Mouse (Mus musculus) fibroblast of lung, adult 2 months (primary cell): Measurements from ENCODE around the gene Gramd1b.
"Not testable (repeated sequence)": the region's sequence is repeated elsewhere in the genome, so short reads cannot be mapped to it uniquely, and the experiment has no call there.

ENCODE experiments used
- DNase-seq: peaks from one replicate; pipeline ENCODE4 v3.0.0-alpha.2; 2011; ENCODE audit warnings: low read depth

The Gramd1b gene

DNA sequence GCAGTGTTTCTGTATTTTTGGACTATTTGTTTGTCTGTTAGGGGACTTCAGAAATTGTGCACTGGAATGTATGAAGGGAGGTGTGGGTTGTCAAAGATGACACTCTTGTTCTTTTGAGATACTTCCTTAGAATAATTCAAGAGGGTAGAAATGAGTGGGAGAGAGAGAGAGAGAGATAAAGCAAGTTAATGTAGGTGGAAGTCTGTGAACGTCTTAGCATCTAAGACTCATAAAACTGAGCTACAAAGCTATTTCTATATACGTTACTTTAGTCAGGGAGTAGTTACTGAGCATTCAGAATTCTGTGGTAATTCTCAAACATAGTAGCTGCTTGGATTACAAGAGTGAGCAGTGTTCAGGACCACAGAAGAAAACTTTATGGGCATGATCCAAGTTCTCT lies 19.2 kb downstream of the Gramd1b start:
- no peak for DNase-seq

DNA sequence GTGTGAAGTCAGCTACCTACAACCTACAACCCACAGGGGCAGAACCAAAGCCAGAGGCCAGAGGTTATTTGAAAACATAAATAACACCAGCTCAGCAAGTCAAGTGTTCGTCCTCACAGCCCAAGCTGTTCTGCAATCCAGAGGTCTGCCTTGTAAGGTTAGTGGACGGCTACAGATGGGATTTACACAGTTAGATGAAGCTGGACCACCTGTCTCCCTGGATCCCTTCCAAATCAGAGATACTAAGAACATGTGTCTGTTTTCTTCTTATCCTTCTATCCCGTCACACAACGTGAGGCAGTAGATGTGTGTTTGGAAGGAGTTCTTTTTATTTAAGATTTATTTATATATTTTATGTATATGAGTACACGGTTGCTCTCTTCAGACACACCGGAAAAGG lies 21.7 kb downstream of the Gramd1b start:
- DNase-seq: no peak

- no peak for DNase-seq
Observed at GRCm38 (mm10) chr9:40506576-40506975, 24.6 kb downstream of the Gramd1b start.

- no peak for DNase-seq
Observed at GRCm38 (mm10) chr9:40505471-40506312, 25.5 kb downstream of the Gramd1b start.

- no peak for DNase-seq
Observed at GRCm38 (mm10) chr9:40504886-40505285, 26.3 kb downstream of the Gramd1b start.

- no peak for DNase-seq
Observed at GRCm38 (mm10) chr9:40500691-40501090, 30.5 kb downstream of the Gramd1b start.

- DNase-seq: not testable (repeated sequence)
Observed at GRCm38 (mm10) chr9:40482351-40483084, 48.7 kb downstream of the Gramd1b start.

DNA sequence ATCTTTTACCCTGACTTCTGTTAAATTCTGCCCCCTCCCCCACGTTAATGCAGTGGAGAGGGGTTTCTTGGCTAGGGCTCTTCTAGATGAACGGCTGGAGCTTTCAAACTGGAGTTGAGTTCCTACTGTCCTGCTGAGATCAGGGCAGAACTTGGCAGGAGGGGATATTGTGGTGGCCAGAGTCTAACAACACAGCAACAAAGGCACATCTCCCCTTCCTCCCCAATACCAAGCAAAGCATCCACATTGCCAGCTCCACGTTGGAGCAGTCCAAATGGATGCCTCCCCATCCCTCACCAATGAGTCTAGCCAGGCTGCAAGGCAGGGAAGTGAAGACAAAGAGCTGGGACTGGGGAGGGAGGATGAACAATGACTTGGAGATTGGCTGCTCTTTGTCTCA lies 49.9 kb downstream of the Gramd1b start:
- no peak for DNase-seq

DNA sequence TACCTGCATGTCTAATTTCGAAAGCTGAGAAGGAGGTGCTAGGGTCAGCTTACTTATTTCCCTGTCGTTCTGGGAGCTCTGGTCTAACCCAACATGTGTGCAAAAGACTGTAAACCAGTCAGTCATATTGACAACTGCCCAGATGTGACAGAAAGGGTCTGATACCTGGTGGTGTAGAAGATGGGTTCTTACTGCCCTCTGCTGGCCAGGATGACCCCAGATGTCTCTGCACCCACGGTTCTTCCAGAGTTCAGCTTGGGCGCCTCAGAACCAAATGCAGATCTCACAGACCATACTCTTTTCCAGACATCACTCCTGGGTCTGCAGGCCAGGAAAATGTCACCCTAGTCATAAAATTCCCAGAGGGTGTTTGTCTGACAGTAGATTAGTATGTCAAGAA lies 51.9 kb downstream of the Gramd1b start:
- DNase-seq: no peak

DNA sequence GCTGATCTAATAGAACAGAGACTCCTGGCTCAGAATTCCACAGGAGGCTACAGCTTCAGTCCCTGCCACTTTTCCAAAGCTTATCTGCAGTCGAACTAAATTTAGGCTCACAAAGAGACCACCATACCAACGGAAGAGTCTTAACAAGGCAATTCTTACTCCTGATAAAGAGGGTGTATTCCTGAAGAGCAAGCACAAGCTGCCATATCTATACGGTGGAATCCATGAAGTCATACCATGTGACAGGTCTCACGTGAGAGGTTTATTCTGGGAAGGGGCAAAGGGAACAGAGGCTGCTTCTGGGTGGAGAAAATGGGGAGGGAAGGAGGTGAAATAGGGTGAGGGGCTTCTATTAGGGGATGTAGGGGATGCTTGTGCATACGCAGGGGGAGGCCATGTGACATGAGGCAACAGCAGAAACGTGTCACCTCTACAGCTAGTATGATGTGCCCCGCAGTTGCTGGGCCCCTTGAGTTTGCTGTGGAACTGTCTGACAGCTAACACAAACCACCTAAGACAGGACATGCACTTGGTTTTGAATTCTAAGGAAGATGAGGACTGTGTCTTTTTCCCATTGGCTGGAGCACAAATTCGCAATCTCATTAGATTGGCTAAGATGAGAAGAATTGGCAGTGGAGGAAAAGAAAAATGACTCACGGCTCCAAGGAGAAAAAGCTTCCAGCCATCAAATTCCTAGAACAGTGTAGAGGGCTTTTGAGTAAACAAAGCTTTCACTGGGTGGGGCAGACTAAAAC lies 52.9 kb downstream of the Gramd1b start:
- DNase-seq: no peak

- no peak for DNase-seq
Observed at GRCm38 (mm10) chr9:40477611-40478010, 53.6 kb downstream of the Gramd1b start.

- no peak for DNase-seq
Observed at GRCm38 (mm10) chr9:40476098-40476497, 55.1 kb downstream of the Gramd1b start.

- DNase-seq: no peak
Observed at GRCm38 (mm10) chr9:40472961-40473510, 58.1 kb downstream of the Gramd1b start.

DNA sequence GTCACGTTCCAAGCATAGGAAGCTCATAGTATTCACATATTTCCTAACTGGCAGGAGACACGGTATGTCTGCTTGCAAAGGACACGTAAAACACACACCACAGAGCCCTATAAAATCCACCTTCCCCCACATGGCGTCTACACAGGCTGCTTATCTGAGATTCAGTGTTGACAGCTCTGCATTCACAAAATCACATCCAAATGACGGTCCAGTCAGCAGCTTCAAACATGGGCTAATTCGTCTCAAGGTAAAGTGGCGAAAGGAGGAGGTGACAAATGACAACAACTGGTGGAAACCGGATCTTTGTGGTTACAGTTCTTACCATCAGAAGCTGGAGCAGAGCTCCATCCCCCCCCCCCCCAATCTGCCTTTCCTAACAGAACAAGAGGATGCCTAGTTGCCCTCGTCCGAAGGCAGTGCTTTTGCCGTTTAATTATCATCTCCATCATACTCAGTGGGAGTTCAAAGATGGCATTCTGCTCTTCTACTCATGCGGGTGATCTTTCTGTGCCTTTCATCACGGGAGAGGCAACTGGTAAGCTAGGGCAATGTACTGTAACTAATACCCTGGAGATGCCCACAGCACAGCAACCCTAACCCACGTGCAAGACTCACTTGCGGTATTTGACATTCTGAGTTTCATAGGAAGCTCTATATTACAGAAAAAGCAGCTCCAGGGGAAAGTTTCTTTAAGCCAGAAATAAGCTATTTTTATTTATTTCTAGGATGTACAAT lies 61.6 kb downstream of the Gramd1b start:
- no peak for DNase-seq

DNA sequence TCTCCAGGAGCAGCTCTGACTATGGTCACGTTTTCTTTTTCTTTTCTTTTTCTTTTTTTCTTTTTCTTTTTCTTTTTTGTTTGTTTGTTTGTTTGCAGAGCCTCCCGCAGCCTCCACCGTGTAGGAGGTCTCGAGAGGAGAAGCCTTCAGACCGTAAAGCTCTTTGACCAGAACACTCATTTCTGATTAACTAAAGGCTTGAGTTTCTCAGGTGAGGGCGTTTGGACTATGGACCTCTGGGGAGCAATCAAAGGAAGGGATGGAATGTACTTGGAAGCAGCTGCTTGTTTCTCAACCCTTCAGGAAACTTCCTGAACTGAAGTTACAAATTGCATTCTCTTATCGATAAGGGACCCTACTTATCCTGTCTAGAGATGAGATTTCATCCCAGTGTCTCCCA lies 64.4 kb downstream of the Gramd1b start:
- DNase-seq: no peak

GRCm38 (mm10) chr9:40465596-40465995 lies 65.6 kb downstream of the Gramd1b start:
- DNase-seq: no peak

DNA sequence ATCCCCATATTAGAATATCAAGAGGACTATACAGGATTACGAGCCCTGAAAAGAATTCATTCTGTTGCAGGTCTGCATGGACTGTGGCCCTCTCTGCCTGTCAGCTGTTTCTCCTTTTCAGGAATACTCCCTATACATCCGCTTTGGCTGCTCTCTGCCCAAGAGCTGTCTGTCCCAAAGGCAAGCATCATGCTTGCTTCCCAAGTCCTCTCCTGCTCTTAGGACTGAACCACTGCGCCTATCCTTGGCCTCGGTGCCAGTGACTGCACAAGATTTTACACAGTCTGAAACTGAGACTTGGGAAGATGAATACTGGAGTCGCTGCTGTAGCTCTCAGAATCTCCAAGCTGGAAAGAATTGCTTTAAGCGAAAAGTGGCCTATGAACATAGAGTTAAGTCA lies 68.8 kb downstream of the Gramd1b start:
- DNase-seq: no peak

DNA sequence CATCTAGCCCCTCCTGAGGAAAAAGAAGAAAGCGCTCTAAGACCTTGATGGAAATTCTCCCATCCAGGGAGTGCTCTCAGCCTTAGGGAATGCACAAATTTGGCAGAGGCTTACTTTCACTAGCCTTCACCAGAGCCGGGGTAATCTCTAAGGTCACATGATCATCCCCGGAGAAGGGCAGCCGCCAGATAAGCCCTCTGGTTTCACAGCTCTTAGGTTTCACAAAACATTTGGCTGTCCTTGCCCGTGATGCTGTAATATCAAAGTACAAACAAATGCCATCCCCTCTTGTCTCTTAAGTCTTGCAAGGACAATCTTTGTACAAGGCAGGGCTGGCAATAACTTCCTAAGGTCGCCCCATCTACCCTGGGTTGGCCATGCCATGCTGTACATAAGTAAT lies 70.4 kb downstream of the Gramd1b start:
- DNase-seq: no peak

DNA sequence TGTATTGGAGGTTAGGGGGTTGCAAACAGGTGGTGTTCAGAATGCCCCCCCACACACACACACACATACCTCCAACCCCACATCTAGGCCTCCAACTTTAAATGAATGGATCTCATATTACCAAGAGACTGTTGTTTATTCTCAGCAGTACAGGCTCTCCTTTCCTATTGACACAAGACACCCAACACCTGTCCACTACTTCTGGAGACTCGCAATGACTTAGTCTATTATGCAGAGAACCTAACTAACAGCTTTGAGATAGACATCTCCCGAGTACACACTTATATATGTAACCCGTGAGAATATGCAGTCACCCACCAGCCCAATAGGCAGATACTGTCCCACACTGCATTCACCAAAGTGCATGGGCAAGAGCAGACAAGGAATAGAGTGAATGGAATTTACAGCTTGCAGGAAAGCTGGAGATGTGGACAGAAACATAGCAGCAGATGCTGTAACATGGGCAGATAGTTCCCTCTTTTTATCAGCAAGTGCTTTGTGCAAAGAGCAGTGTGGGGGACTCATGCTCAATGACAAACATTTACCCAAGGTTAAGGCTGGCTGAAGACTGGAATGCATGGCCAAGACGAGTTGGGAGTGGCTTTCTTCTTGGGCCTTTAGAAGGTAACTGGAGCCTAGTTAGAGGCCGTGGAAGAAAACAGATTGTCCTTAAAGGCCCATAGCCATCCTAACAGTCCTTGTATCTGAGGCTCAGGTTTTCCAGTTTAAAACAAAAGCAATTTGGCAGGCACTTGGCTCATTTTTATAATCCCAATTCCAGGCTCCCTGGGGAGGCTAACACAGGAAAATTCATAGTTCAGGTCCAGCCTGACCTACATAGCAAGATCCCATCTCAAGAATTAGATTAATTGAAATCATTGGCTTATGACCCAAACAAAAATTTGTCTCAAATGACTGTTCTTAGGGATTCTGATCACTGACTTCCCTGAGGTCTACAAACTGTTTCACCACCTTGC lies 71.6 kb downstream of the Gramd1b start:
- no peak for DNase-seq

DNA sequence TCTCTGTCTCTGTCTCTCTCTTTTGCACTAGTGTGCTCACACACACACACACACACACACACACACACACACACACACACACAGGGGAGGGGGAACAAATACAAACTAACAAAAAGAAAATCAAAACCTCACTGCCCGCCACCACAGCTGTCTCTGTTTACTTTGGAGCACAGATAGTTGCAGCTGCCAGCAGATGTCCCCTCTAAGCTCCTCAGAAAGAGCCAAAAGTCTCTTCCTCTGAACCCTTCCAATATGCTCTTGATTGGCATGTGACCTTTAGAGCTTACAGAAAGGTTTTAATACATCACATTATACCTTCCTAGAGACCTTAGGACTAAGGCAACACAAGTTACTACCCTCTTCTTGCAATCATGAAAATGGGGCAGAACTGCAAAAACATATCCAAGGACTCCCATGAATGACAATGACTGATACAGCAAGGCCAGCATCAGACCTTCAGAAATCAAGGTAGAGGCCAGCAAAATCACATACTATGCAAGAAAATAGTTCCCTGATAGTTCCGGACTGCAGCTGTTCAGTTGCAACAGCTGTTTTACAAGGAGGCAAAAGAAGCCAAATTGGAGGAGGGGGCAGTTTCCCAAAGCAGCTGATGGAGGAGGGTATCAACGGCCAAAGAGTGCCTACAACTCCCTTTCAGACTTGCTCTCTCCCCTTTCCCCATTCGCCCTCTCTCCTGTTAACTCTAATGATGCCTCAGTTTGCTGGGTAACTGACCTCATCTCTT lies 72.5 kb downstream of the Gramd1b start:
- DNase-seq: no peak
